Mouse (Mus musculus) liver, postnatal 0 days (tissue): ENCODE measurements at regions not wholly inside any gene's neighbourhood (a gene's known extent, or its start where the extent isn't known, plus 50 kb on each side); places are given as distances from the start of the nearest gene placed in this dataset.

Experiments
- CTCF ChIP-seq: sonication (generic); IDR thresholded peaks from 2 replicates; pipeline ENCODE4 v1.5.1; 2016; ENCODE audit warnings: antibody characterized with exemption, low read depth
- EP300 ChIP-seq: IDR thresholded peaks from 2 replicates; pipeline ENCODE4 v1.6.1; 2016; ENCODE audit warnings: antibody characterized with exemption, low read depth, mild to moderate bottlenecking

DNA sequence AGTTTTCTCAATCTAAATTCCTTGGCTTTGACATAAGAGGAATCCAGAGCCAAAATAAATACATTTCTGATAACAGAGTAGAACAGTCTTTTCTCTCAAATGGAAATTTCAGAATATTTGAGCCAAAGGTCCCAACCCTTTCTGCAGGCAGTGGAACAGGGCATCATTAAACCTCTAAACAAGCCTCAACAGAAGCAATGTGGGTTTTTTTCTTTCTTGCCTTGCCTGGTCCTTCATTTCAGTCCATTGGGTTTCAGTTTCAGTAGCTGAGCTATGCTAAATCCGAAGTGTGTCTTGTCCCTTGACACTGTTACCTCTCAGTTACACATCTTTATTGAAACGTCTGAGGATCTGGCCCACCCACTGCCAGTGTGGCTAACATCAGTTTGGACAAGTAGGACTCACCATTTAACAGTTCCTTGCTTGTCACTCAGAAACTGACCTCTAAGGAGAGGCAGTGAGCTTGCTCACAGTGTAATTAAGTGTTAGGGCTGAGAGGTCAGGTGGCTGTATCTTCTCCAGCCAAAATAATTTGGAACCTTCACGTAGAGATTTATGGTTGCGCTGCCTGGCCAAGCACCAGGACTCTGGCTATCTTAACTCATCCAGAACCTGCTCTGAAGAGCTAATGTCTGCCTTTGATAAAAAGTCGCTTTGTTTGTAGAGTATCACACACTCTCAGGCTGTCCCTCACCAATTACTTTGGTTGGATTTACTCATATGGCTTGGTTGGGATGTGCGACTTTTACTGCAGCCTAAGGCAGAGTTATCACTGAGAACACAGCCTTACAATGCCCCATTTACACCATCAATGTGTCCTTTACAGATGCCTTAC lies 545.2 kb downstream of the Efnb2 start:
- TF ChIP-seq CTCF (no peak), EP300 (no peak)
